Mouse (Mus musculus) bone marrow, adult 2 months (tissue): ENCODE data around the gene Ift81. TPM values are rescaled to one million over a fixed set of nuclear protein-coding genes. Genes with fewer than 3 reads are reported as not detected.

Experiments
- H3K27ac ChIP-seq: fragments of 200-500 bp; 2 replicates; pipeline ENCODE4 v1.5.1; 2012; ENCODE audit warnings: low read depth, mild to moderate bottlenecking, control low read depth, inconsistent platforms, low read length; ENCODE audit not compliant: control insufficient read depth, poor library complexity, insufficient read depth
- H3K4me1 ChIP-seq: fragments of 200-500 bp; 2 replicates; pipeline ENCODE4 v1.6.1; 2011; ENCODE audit warnings: low read length; ENCODE audit not compliant: control insufficient read depth, insufficient read depth
- H3K4me3 ChIP-seq: fragments of 200-500 bp; replicated peaks from 2 replicates; pipeline ENCODE3; 2011; ENCODE audit warnings: mild to moderate bottlenecking, low read depth, low read length, control low read depth; ENCODE audit not compliant: control insufficient read depth
- CTCF ChIP-seq: fragments of 200-500 bp; IDR thresholded peaks from 2 replicates; pipeline ENCODE4 v1.5.1; 2011; ENCODE audit warnings: low read length, control low read depth; ENCODE audit not compliant: control insufficient read depth, insufficient read depth
- POLR2A ChIP-seq: fragments of 200-500 bp; IDR thresholded peaks from 2 replicates; pipeline ENCODE4 v1.6.1; 2011; ENCODE audit warnings: low read depth, mild to moderate bottlenecking, control low read depth, low read length, borderline replicate concordance; ENCODE audit not compliant: control insufficient read depth
- WGBS: fragments of 180-500 bp; shearing (Covaris S2); methylation state at CpG from one replicate; pipeline ENCODE4 v1.1.7; 2018; 5-methylcytosine and 5-hydroxymethylcytosine counted together
- polyA plus RNA-seq: library from polyadenylated mRNA; stranded (reverse); fragments of >200 nt; gene quantifications from 2 replicates; pipeline ENCODE4 v1.2.4, GENCODE M21; 2011; ENCODE audit warnings: low replicate concordance; ENCODE audit not compliant: missing spikeins, insufficient read depth, insufficient read length

Gene Ift81
- polyA plus RNA-seq, 1 experiment = 2.1 TPM

DNA sequence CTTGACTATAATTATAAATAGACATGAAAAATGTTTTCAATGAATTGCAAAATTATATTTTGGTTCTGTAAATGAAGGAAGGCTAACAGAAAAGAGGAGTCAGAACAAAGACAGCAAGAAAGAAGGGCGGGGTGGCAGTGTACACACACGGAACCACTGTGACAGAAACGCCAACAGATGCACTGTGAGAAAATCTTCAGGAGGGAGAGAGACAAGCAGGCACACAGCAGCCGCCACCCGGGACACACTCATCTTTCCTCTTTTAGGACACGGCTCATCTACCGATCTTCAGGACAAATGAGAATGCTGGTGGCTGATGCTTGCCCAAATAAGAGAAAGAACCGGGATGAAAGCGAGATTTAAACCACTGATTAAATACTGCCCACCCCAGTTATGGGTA is 61.7 kb downstream of the Ift81 start:
- TF ChIP-seq POLR2A (no peak), CTCF (no peak)
- Histone ChIP-seq H3K4me1 (peaks cover 4% of the 10 kb centered on the region; the same call in 1 of the 2 replicates), H3K4me3 (no peak overlapping the region), H3K27ac (no peak overlapping the region)
- WGBS = 82% methylated on average over 9 of the region's 9 CpGs

DNA sequence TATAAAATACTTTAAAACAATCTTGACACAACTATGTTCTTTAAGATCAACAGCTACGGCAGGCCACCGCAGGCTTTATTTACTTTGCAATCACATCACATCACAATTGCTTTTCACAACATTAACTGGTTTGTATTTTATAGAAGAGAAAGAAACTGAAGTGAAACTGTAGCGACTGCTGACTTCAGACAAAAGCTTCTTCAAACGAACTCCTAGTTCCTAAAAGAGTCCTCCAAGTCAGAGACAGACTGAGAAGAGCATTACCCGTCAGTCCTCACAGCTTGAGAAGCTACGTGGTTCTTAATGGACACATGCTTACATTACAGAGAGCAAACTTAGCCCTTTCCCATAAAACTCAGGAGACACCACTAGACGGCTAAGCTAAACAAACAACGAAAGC is 63.9 kb downstream of the Ift81 start:
- peaks cover 6% of the 10 kb centered on the region; the same call in 1 of the 2 replicates for H3K4me1 ChIP-seq
- 67% methylated on average over 8 of the region's 8 CpGs for WGBS
- H3K4me3 ChIP-seq = no peak overlapping the region
- TF ChIP-seq CTCF (no peak), POLR2A (no peak)
- no peak overlapping the region for H3K27ac ChIP-seq

DNA sequence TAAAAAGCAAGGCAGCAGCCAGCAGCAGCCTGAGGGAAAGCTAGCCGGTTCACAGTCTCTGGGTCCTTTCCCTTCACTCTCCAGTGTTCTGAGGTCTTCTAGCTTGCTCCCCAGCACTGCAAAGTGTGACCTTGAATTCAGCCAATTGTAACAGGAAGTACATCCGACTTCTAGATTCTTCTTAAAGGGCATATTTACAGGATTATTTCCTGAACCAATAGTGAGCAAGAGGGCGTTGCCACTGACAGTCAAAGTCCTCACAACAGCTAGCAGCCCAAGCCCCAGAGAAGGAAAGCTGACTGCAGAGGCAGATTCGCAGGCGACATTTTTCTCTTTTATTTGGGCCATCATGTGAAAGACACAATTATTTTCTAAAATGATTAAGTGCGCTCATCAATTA is 65.6 kb downstream of the Ift81 start:
- peaks cover 6% of the 10 kb centered on the region; the same call in 1 of the 2 replicates for H3K4me1 ChIP-seq
- no peak overlapping the region for H3K27ac ChIP-seq
- TF ChIP-seq CTCF (no peak), POLR2A (no peak)
- 50% methylated on average over 6 of the region's 6 CpGs for WGBS
- no peak overlapping the region for H3K4me3 ChIP-seq

DNA sequence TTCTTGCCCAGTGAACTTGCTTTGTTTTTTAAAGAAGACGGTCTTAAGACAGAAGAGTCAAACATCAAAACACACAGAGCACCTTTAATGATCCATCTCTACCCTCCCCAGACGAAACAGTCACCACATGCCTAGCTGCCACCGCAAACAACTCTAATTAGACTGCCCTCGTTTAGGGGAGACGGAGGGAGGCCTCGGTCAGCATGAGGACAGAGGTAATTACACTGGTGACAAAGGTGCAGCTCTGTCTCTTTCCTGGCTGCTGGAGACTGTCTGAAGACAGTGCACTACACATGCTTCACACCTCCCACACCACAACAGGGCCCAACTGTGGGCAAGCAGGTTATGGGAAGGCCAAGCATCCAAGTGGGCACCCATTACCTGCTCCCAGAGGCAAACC is 66.5 kb downstream of the Ift81 start:
- WGBS = 68% methylated on average over 6 of the region's 6 CpGs
- TF ChIP-seq POLR2A (no peak), CTCF (no peak)
- Histone ChIP-seq H3K27ac (no peak overlapping the region), H3K4me3 (no peak overlapping the region), H3K4me1 (peaks cover 6% of the 10 kb centered on the region; the same call in 1 of the 2 replicates)

DNA sequence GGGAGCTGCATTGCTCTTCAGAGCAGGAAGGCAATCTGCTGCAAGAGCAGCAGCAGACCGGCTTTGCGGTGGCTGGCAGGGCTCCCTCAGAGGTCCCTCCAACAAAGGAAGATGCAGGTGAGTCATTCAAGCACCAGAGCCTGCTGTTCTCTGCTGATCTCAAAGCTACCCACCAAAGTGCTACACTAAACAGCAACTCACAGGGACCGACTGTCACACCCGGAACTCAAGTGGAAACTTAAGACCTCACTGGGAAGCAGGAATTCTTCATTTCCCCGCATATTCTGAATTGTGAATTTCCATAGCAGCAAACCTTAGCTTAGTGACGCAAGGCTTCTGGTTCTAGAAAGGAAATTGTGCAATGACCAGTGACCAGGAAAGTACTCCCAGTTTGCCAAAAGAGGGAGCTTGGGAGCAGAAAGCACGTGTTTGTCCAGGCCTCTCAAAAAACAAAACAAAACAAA is 67.0 kb downstream of the Ift81 start:
- Histone ChIP-seq H3K4me3 (no peak overlapping the region), H3K4me1 (peaks cover 6% of the 10 kb centered on the region; the same call in 1 of the 2 replicates), H3K27ac (no peak overlapping the region)
- WGBS = 6% methylated on average over 7 of the region's 7 CpGs
- no peak for TF ChIP-seq CTCF
- TF ChIP-seq POLR2A = no peak

DNA sequence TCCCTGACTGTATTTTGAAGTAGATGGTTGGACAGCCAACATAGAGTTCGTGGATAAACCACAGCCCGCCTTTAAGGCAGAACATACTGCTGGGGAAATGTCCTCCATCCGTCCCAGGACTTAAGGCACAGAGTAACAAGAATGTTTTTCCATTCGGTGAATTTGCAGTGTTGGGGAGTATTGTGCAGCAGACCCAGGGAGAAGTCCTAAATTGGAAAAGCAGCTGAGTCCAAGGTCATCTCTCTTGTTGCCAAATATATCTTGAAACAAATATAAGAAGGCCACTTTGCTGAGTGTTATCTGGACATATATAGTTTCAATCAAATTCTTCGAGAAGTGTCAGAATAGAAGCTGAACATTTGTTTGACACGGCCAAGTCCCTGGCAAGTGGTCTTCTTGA is 70.9 kb downstream of the Ift81 start:
- TF ChIP-seq POLR2A (no peak), CTCF (no peak)
- 77% methylated on average over 6 of the region's 6 CpGs for WGBS
- Histone ChIP-seq H3K27ac (no peak overlapping the region), H3K4me3 (no peak overlapping the region), H3K4me1 (peaks cover 4% of the 10 kb centered on the region; the same call in 1 of the 2 replicates)

DNA sequence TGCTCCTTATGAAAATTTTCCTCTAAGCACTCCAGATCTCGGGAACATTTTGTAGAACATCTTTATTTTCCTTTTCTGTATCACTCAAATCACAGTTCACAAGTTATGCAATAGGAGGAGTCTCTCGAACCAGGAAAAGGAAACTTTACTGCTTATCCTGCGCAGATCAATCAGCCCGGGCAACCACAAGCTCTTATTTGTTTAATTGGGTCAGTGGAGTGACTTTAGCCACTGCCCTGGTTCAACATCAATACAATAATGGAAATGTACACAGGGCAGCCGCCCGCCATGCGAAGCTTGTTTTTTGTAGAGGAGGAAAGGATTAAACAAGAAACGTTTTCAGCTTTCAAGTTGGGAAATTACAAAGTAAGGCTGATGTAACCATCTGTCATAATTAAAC is 72.4 kb downstream of the Ift81 start:
- WGBS = 60% methylated on average over 8 of the region's 8 CpGs
- TF ChIP-seq CTCF = no peak
- TF ChIP-seq POLR2A = no peak
- Histone ChIP-seq H3K4me3 (no peak overlapping the region), H3K27ac (no peak overlapping the region), H3K4me1 (peaks cover 2% of the 10 kb centered on the region; the same call in 1 of the 2 replicates)

DNA sequence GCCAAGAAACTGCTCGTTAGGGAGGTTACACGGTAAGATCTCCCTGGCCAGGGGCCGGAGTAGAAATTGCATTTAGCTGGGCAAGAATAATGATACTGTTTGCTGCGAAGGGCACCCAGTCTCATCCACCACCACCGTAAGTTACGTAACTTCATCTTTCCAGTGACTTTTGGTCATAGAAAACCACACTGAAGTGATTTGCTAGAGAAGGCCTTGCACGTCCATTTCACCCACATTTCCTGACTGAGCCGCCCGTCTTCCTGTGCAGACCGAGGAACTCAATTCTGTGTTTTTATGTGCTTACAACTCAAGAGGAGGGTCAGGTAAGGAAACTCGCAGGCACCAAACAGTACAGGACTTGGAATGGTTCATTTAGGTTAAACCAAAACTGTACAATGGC is 76.2 kb downstream of the Ift81 start:
- H3K27ac ChIP-seq = no peak overlapping the region
- TF ChIP-seq CTCF (no peak), POLR2A (no peak)
- H3K4me3 ChIP-seq = no peak overlapping the region
- H3K4me1 ChIP-seq = peaks cover 1% of the 10 kb centered on the region; the same call in 1 of the 2 replicates
- WGBS = 15% methylated on average over 11 of the region's 11 CpGs

DNA sequence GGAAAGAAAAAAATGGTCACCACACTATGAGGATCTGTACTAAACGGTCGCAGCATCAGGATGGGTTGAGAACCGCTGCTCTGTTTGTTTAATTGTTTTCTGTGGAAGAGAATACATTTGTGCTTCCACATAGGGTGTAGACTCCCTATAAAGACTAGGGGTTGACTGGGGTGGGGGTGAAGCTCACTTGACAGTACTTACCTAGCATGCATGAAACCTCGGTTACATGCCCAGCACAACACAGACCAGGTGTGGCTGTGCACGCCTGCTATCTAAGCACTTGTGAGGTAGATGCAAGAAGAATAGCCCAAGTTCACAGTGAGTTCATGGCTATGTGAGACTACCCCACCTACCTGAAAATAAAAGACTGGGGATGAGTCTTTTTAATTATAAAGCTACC is 76.7 kb downstream of the Ift81 start:
- Histone ChIP-seq H3K4me3 (no peak overlapping the region), H3K4me1 (peaks cover 1% of the 10 kb centered on the region; the same call in 1 of the 2 replicates), H3K27ac (no peak overlapping the region)
- WGBS = 89% methylated on average over 5 of the region's 5 CpGs
- TF ChIP-seq CTCF = no peak
